Mouse (Mus musculus) E14TG2a.4 (cell line): ENCODE measurements around the gene Plcd1.

ENCODE experiments used
- CTCF ChIP-seq: conservative IDR thresholded peaks from 2 replicates; pipeline ENCODE4 v1.5.1; 2014; ENCODE audit warnings: low read length
- NANOG ChIP-seq: IDR thresholded peaks from 2 replicates; pipeline ENCODE4 v1.6.1; 2014; ENCODE audit warnings: borderline replicate concordance, low read length, mixed read lengths
- POU5F1 ChIP-seq: IDR thresholded peaks from 2 replicates; pipeline ENCODE4 v1.6.1; 2014; ENCODE audit warnings: low read length, borderline replicate concordance

DNA sequence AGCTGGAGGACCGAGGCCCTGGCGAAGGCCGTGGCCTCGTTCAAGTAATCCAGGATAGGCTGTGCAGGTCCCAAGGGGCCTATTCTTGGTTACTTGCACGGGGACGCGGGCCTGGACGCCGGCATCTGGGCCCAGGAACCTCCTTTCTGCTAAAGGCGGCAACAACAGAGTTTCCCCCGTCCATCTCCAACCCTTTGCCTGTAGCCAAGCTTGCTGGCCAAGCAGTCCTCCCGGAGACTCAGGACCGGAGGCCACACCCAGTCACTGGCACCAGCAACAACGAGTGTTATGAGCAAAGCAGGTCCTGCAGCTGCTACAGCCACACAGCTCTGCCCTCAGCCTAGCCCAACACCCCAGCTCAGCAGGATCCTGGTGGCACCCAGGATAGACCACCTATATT is 61.5 kb downstream of the Plcd1 start:
- TF ChIP-seq CTCF (no peak), NANOG (no peak), POU5F1 (no peak)
